Mouse (Mus musculus) cortical plate, adult 2 months (tissue): Measurements from ENCODE around the gene Sema6c.

Source experiments
- CTCF ChIP-seq: fragments of 200-500 bp; IDR thresholded peaks from 2 replicates; pipeline ENCODE4 v1.5.1; 2011; ENCODE audit warnings: mild to moderate bottlenecking, control low read depth, low read length; ENCODE audit not compliant: insufficient read depth; ENCODE audit errors: extremely low read depth
- POLR2A ChIP-seq: fragments of 200-500 bp; IDR thresholded peaks from 2 replicates; pipeline ENCODE4 v1.6.1; 2011; ENCODE audit warnings: mild to moderate bottlenecking, low read length, control low read depth; ENCODE audit not compliant: insufficient read depth; ENCODE audit errors: extremely low read depth

DNA sequence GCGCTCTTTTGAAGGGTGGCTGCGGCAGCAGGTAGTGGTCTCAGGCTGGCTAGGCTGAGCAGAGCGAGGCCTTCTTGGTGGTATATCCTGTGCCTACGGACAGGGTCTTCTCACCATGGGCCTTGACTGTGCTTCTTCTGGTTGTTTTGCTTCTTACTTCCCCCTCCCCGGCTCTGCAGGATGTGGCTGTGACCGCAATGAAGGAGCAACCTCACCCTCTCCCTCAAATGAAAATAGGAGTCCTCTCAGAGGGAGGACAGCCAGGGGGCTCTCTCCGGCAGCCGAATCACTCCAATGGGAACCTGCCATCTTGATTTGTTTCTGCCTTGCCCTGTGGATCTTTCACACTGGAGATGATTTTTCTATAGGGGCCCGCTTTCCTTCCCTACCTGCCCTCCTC, 18.8 kb upstream of the Sema6c start:
- TF ChIP-seq POLR2A: no peak
- no peak for TF ChIP-seq CTCF
